Mouse (Mus musculus): ENCODE data around the gene Glod5. TPM values are rescaled to one million over a fixed set of nuclear protein-coding genes. Genes with fewer than 3 reads are reported as not detected.

Glod5 gene
- polyA plus RNA-seq, 1 experiment = not detected

DNA sequence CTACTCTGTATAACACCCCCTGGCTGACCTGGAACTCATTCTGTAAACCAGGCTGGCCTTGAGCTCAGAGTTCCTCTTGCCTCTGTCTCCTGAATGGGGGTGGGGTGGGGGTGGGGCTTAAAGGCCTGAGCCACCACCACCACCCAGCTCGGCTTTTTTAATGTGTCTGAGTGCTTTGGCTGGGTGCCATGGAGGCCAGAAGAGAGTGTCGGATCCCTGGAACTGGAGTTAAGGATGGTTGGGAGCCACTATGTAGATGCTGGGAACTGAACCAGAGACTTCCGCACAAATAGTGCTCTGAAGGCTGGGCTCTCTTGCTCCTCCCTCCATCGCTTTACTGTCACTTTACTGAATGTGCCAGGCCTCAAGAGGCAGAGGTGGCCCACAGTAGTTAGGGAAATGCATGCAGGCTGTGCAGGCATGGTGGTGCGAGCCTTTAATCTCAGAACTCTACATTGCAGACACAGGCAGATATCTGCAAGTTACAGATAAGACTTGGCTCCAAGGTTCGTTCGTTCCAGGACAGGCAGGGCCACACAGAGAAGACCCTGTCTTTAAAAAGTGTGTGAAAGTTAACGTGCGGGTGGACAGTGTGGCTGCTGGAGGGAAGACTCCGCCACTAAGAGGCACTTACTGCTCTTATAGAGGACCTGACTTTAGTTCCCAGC, 25.1 kb downstream of the Glod5 start:
- H3K4me3 ChIP-seq (ENCODE audit: extremely low read depth, insufficient read depth, insufficient read length) = no peak overlapping the region
- H3K27ac ChIP-seq (ENCODE audit: insufficient read depth, low read length) = no peak overlapping the region; the same call in 1 of the 2 replicates
- no peaks in the 10 kb centered on the region for H3K36me3 ChIP-seq (ENCODE audit: control insufficient read depth, insufficient read depth, low read length)
- no peak for DNase-seq (ENCODE audit: low read depth in 1 of 2, low spot score in 2 of 2)
- no peaks in the 10 kb centered on the region for H3K4me1 ChIP-seq (ENCODE audit: control insufficient read depth, insufficient read depth, insufficient read length)
- no peaks in the 10 kb centered on the region for H3K27me3 ChIP-seq (ENCODE audit: control insufficient read depth, insufficient read depth, low read length)
- no peak for TF ChIP-seq CTCF (IDR thresholded peaks at IDR 0.05; ENCODE audit: extremely low read depth, insufficient read depth, insufficient read length, insufficient replicate concordance)
- no peak for TF ChIP-seq POLR2A (IDR thresholded peaks at IDR 0.05; ENCODE audit: low read depth, low read length)
- WGBS = 77% methylated on average over 10 of the region's 10 CpGs

DNA sequence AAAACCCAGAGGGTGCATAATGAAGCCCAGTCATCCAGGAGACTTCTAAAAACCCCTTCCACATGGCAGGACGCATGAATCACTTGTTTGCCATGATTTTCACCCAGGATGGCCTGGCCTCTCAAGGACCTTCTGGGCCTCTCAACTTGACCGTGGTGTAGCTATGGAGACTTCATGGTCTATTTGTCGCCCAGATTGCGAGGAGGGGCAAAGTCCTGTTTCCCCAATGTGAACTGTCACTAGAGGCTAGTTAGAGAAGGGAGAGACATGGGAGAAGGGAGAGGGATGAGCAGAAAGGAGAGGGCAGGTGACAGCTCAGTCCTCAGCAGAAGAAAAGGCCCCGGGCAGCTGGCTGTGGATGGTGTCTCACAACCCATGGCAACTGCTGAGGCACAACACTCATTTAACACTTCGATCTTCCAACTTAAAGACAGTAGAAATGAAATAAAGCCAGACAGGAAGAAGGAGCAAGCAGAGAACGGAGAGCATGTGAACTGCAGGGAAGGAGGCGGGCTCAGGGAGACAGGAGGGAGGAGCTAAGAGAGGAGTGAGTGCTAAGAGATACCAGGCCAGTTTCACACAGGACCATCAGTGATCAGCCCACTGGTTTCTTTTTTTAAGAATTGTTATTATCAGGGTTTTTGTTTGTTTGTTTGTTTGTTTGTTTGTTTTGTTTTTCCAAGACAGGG, 25.8 kb downstream of the Glod5 start:
- WGBS = 72% methylated on average over 8 of the region's 8 CpGs

DNA sequence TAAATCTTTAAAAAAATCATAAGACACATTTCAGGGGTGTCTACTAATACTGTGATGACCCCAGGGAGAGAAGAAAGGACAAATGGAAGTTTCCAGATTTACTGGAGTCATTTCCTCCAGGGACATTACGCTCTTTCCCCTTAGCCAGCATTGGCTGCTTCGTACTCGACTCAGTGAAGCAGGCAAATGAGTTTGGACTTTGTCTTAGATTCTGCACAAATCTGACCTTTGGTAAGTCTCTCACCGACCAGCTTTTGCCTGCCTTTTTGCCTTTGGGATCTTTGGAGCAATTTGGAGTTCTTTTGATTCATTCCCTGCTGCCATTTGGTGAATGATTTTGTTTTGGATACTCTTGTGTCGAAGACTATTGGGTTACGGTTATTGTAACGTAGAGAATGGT, 36.9 kb downstream of the Glod5 start:
- WGBS = 92% methylated on average over 7 of the region's 7 CpGs
- H3K4me1 ChIP-seq (ENCODE audit: control insufficient read depth, insufficient read depth, insufficient read length) = no peaks in the 10 kb centered on the region
- no peak overlapping the region for H3K27ac ChIP-seq (ENCODE audit: insufficient read depth, low read length)
- H3K27me3 ChIP-seq (ENCODE audit: control insufficient read depth, insufficient read depth, low read length) = no peaks in the 10 kb centered on the region
- no peak overlapping the region for H3K4me3 ChIP-seq (ENCODE audit: extremely low read depth, insufficient read depth, insufficient read length)
- no peak for TF ChIP-seq CTCF (IDR thresholded peaks at IDR 0.05; ENCODE audit: extremely low read depth, insufficient read depth, insufficient read length, insufficient replicate concordance)
- TF ChIP-seq POLR2A (IDR thresholded peaks at IDR 0.05; ENCODE audit: low read depth, low read length) = no peak
- no peak for DNase-seq (ENCODE audit: low read depth in 1 of 2, low spot score in 2 of 2)
- no peaks in the 10 kb centered on the region for H3K36me3 ChIP-seq (ENCODE audit: control insufficient read depth, insufficient read depth, low read length)

More for the DNA sequence above, 25.8 kb downstream of the Glod5 start:
- TF ChIP-seq CTCF (IDR thresholded peaks at IDR 0.05; ENCODE audit: extremely low read depth, insufficient read depth, insufficient read length, insufficient replicate concordance) (no peak), POLR2A (IDR thresholded peaks at IDR 0.05; ENCODE audit: low read depth, low read length) (no peak)
- Histone ChIP-seq H3K36me3 (ENCODE audit: control insufficient read depth, insufficient read depth, low read length) (no peaks in the 10 kb centered on the region), H3K27me3 (ENCODE audit: control insufficient read depth, insufficient read depth, low read length) (no peaks in the 10 kb centered on the region), H3K4me3 (ENCODE audit: extremely low read depth, insufficient read depth, insufficient read length) (no peak overlapping the region), H3K4me1 (ENCODE audit: control insufficient read depth, insufficient read depth, insufficient read length) (no peaks in the 10 kb centered on the region), H3K27ac (ENCODE audit: insufficient read depth, low read length) (no peak overlapping the region)
- DNase-seq (ENCODE audit: low read depth in 1 of 2, low spot score in 2 of 2) = no peak

DNA sequence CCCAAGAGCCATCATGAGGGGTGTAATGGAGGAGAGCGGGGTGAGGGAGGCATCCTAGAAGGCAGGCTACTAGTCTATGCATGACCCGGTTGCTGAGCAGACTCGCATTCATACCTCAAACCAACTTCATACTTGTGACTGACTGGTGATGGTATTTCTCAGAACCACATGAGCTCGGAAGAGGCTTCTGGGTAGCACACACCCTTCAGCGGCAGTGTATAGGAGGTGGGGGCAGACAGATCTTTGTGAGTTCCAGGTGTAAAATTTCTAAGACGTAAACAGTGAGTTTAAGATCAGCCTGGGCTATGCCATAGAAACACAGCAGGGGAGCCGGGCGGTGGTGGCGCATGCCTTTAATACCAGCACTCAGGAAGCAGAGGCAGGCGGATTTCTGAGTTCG, 40.4 kb downstream of the Glod5 start, which contains the start of gene Gata1:
TSS of gene Gata1 (minus strand) at position 180 of the 400 bp plus-strand sequence.
- no peak for TF ChIP-seq POLR2A (IDR thresholded peaks at IDR 0.05; ENCODE audit: low read depth, low read length)
- TF ChIP-seq CTCF (IDR thresholded peaks at IDR 0.05; ENCODE audit: extremely low read depth, insufficient read depth, insufficient read length, insufficient replicate concordance) = no peak
- 84% methylated on average over 11 of the region's 11 CpGs for WGBS
- H3K36me3 ChIP-seq (ENCODE audit: control insufficient read depth, insufficient read depth, low read length) = no peaks in the 10 kb centered on the region
- no peak within 1 kb of the TSS for H3K27ac ChIP-seq (ENCODE audit: insufficient read depth, low read length)
- no peaks in the 10 kb centered on the region for H3K27me3 ChIP-seq (ENCODE audit: control insufficient read depth, insufficient read depth, low read length)
- no peaks in the 10 kb centered on the region for H3K4me1 ChIP-seq (ENCODE audit: control insufficient read depth, insufficient read depth, insufficient read length)
- H3K4me3 ChIP-seq (ENCODE audit: extremely low read depth, insufficient read depth, insufficient read length) = no peak within 1 kb of the TSS
- no peak for DNase-seq (ENCODE audit: low read depth in 1 of 2, low spot score in 2 of 2)

DNA sequence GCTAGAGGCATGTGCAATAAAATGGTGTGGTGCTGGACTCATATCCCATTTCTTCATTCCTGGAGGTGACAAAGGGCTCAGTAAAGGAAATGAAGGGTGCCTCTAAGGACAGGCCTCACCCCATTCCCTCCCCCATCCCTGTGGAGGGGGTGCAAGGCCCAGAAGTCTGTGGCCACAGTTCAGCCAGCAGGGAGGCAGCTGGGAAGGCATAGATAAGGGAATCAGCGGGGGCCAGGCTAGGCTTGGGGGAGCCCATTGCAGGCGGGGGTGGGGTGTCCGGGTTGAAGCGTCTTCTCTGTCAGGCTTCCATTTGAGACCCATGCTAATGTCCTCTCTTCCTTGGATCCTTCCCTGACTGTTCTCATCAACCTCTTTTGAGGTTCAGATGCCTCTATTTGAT, 47.0 kb downstream of the Glod5 start:
- Histone ChIP-seq H3K4me1 (ENCODE audit: control insufficient read depth, insufficient read depth, insufficient read length) (no peaks in the 10 kb centered on the region), H3K27me3 (ENCODE audit: control insufficient read depth, insufficient read depth, low read length) (no peaks in the 10 kb centered on the region), H3K36me3 (ENCODE audit: control insufficient read depth, insufficient read depth, low read length) (no peaks in the 10 kb centered on the region), H3K4me3 (ENCODE audit: extremely low read depth, insufficient read depth, insufficient read length) (no peak overlapping the region), H3K27ac (ENCODE audit: insufficient read depth, low read length) (no peak overlapping the region)
- 70% methylated on average over 4 of the region's 4 CpGs for WGBS
- TF ChIP-seq CTCF (IDR thresholded peaks at IDR 0.05; ENCODE audit: extremely low read depth, insufficient read depth, insufficient read length, insufficient replicate concordance) (no peak), POLR2A (IDR thresholded peaks at IDR 0.05; ENCODE audit: low read depth, low read length) (no peak)
- no peak for DNase-seq (ENCODE audit: low read depth in 1 of 2, low spot score in 2 of 2)

DNA sequence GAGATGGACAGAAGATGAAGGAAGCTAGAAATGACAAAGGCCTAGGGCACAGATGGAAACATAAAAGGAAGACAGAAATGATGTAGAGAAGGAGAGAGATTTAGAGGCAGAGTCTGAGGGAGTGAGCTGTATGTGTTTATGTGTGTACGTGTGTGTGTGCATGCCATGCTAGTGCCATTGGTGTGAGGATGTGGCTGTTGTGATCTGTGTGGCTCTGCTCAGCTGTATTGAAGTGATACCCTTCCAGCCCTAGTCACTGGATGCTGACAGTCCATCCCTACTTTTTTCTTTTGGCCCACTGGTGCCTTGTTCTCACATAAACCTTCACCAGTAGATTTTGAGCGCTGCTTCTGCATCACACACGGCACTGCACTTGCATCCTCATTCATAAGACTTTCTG, 49.4 kb downstream of the Glod5 start:
- H3K36me3 ChIP-seq (ENCODE audit: control insufficient read depth, insufficient read depth, low read length) = no peaks in the 10 kb centered on the region
- 87% methylated on average over 3 of the region's 3 CpGs for WGBS
- no peak for DNase-seq (ENCODE audit: low read depth in 1 of 2, low spot score in 2 of 2)
- TF ChIP-seq CTCF (IDR thresholded peaks at IDR 0.05; ENCODE audit: extremely low read depth, insufficient read depth, insufficient read length, insufficient replicate concordance) = no peak
- TF ChIP-seq POLR2A (IDR thresholded peaks at IDR 0.05; ENCODE audit: low read depth, low read length) = no peak
- no peaks in the 10 kb centered on the region for H3K27me3 ChIP-seq (ENCODE audit: control insufficient read depth, insufficient read depth, low read length)
- no peak overlapping the region for H3K4me3 ChIP-seq (ENCODE audit: extremely low read depth, insufficient read depth, insufficient read length)
- no peak overlapping the region for H3K27ac ChIP-seq (ENCODE audit: insufficient read depth, low read length)
- peaks cover 2% of the 10 kb centered on the region; the same call in 1 of the 2 replicates for H3K4me1 ChIP-seq (ENCODE audit: control insufficient read depth, insufficient read depth, insufficient read length)

DNA sequence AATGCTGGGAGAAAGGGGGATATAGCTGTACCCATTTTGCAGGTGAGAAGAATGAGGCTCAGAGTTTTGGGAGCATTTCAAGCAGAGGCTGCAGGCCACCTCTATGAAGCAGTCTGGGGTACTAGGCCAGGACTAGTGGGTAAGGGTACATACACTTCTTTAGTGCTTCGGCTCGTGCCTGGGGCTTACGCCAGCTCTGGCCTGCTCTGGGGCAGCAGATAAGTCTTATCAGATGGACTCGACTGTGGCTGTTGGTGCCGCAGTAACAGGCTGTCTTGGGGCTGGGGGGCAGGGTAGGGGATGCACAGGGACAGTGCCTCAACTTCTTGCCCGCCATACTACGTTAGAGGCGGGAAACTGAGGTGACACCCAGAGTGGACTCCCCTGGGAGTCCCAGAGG, 50.1 kb downstream of the Glod5 start:
- Histone ChIP-seq H3K4me3 (ENCODE audit: extremely low read depth, insufficient read depth, insufficient read length) (no peak overlapping the region), H3K27ac (ENCODE audit: insufficient read depth, low read length) (peak overlapping the region; percentile 35; the same call in 1 of the 2 replicates), H3K27me3 (ENCODE audit: control insufficient read depth, insufficient read depth, low read length) (no peaks in the 10 kb centered on the region), H3K4me1 (ENCODE audit: control insufficient read depth, insufficient read depth, insufficient read length) (peaks cover 6% of the 10 kb centered on the region; the same call in 1 of the 2 replicates), H3K36me3 (ENCODE audit: control insufficient read depth, insufficient read depth, low read length) (no peaks in the 10 kb centered on the region)
- TF ChIP-seq CTCF (IDR thresholded peaks at IDR 0.05; ENCODE audit: extremely low read depth, insufficient read depth, insufficient read length, insufficient replicate concordance) (no peak), POLR2A (IDR thresholded peaks at IDR 0.05; ENCODE audit: low read depth, low read length) (no peak)
- no peak for DNase-seq (ENCODE audit: low read depth in 1 of 2, low spot score in 2 of 2)
- WGBS = 76% methylated on average over 8 of the region's 8 CpGs
